Mouse (Mus musculus) kidney, adult 2 months (tissue): ENCODE measurements around the gene 2510002D24Rik.

Source experiments
- CTCF ChIP-seq: fragments of 200-500 bp; conservative IDR thresholded peaks from 2 replicates; pipeline ENCODE4 v1.5.1; 2011; ENCODE audit warnings: low read depth, mild to moderate bottlenecking, control low read depth, low read length, moderate library complexity, mixed read lengths; ENCODE audit not compliant: insufficient read depth, insufficient read length
- POLR2A ChIP-seq: fragments of 200-500 bp; IDR thresholded peaks from one replicate; pipeline ENCODE4 v1.6.1; 2011; ENCODE audit warnings: low read depth, low read length, control low read depth

GRCm38 (mm10) chr16:18828630-18829029 lies 7.7 kb upstream of the 2510002D24Rik start:
- TF ChIP-seq CTCF: no peak
- TF ChIP-seq POLR2A: no peak
